Mouse (Mus musculus) adrenal gland (tissue): ENCODE data around the gene Foxd1.

Experiments used
- intact Hi-C: fragments of 180-260 bp; cut with DNase I; formaldehyde crosslinking; loops from one replicate; pipeline ENCODE4 v1.15.1; 2025

The Foxd1 gene

DNA sequence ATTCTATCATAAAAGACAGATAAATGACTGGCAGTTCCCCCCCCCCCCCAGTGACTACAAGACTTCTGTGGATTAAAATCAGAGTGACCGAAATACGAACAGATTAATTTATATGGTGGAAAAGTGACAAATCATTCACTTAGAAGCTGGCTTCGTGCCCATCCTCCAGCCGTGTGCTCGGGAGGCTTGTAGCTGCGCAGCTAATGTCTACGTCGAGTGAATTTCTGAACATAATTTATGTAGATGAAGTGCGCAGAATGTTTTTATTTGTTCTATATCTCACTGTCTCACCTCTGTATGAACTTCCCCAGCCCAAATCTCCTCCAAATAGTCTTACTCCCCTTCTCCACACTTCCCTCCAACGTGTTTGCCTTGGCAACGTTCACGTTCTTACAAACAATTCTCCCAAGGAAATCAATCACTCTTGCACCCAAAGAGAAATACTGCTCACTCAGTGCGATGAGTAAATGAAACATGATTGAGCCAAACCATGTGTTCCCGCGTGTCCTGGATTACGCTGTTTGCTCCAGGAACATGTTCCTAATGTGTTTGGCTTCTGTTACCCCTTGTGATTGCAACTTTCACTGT lies 30.0 kb downstream of the Foxd1 start:
- intact Hi-C loops, result no loop called here

- intact Hi-C loops, result no loop called here
Observed at GRCm38 (mm10) chr13:98385877-98386276, 31.8 kb downstream of the Foxd1 start.

GRCm38 (mm10) chr13:98389092-98389491 lies 35.0 kb downstream of the Foxd1 start:
- intact Hi-C loops, result no loop called here

- intact Hi-C loops, result no loop called here
Observed at GRCm38 (mm10) chr13:98390363-98390762, 36.3 kb downstream of the Foxd1 start.

- intact Hi-C loops, result no loop called here
Observed at GRCm38 (mm10) chr13:98390771-98391634, 37.0 kb downstream of the Foxd1 start.

- intact Hi-C loops, result no loop called here
Observed at GRCm38 (mm10) chr13:98391635-98391990, 37.6 kb downstream of the Foxd1 start.

DNA sequence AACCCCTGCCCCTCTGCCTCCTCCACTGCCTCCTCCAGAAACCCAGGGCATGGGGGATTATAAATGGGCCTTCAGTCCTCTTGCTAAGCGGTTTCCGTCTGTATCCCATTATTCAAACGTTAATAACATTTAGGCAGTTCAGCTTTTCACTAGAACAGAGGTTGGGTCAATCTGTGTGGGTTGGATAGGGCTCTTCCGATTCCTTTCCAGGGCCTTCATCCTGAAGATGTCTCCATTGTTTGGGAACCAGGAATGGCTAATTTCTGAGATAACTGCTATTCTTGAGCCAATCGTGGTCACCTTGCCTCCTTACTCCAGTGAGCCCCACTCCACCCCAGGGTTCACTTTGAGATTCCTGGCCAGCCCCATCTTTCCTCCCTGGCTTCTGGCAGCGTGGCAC lies 38.0 kb downstream of the Foxd1 start:
- intact Hi-C loops, result no loop called here

- intact Hi-C loops, result no loop called here
Observed at GRCm38 (mm10) chr13:98393356-98394070, 39.5 kb downstream of the Foxd1 start.
